Mouse (Mus musculus): ENCODE results near the gene Tktl1. TPM values are rescaled to one million over a fixed set of nuclear protein-coding genes. Genes with fewer than 3 reads are reported as not detected.

The Tktl1 gene
- polyA plus RNA-seq, 1 experiment, result not detected

- no peak for TF ChIP-seq CTCF (IDR thresholded peaks at IDR 0.05; ENCODE audit: control insufficient read depth, insufficient read depth, low read length)
- TF ChIP-seq POLR2A (IDR thresholded peaks at IDR 0.05; ENCODE audit: borderline replicate concordance, control insufficient read depth, low read depth, low read length), result no peak
- WGBS, result 89% methylated on average over 4 of the region's 4 CpGs
- no peak overlapping the region for H3K27ac ChIP-seq (ENCODE audit: control insufficient read depth, insufficient read depth, low read depth, low read length, poor library complexity)
- peaks cover 1% of the 10 kb centered on the region; the same call in 1 of the 2 replicates for H3K4me1 ChIP-seq (ENCODE audit: control insufficient read depth, insufficient read depth, low read length)
- H3K4me3 ChIP-seq (replicated peaks; ENCODE audit: control insufficient read depth, low read depth, low read length), result no peak overlapping the region
These were observed 63.3 kb downstream of the Tktl1 start for GRCm38 (mm10) chrX:74240332-74240731.

- peaks cover 1% of the 10 kb centered on the region; the same call in 1 of the 2 replicates for H3K4me1 ChIP-seq (ENCODE audit: control insufficient read depth, insufficient read depth, low read length)
- H3K4me3 ChIP-seq (replicated peaks; ENCODE audit: control insufficient read depth, low read depth, low read length), result peak overlapping the region; percentile 55
- 34% methylated on average over 2 of the region's 2 CpGs for WGBS
- peak overlapping the region; percentile 75 for H3K27ac ChIP-seq (ENCODE audit: control insufficient read depth, insufficient read depth, low read depth, low read length, poor library complexity)
- TF ChIP-seq POLR2A (IDR thresholded peaks at IDR 0.05; ENCODE audit: borderline replicate concordance, control insufficient read depth, low read depth, low read length), result no peak
- TF ChIP-seq CTCF (IDR thresholded peaks at IDR 0.05; ENCODE audit: control insufficient read depth, insufficient read depth, low read length), result no peak
These were observed 66.3 kb downstream of the Tktl1 start for GRCm38 (mm10) chrX:74243396-74243795.

DNA sequence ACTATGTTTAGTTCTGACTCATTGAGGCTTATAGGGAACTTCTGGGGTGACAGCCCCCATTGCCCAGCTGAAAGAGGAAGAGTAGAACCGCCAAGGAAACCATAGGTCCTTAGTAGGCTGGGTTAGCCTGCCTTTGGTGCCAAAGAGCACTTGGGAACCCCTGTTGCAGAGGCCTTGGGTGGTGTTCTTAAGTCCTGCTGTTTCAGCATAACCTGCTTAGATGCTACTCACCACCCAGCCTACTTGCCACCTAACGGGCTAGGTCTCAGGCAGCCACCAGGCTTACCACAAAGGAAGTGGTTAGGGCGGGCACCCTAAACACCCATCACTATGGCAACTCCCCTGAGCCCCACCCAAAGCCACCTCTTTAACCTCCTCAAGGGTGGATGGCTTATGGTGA is 66.7 kb downstream of the Tktl1 start:
- Histone ChIP-seq H3K4me3 (replicated peaks; ENCODE audit: control insufficient read depth, low read depth, low read length) (peak overlapping the region; percentile 55), H3K27ac (ENCODE audit: control insufficient read depth, insufficient read depth, low read depth, low read length, poor library complexity) (peak overlapping the region; percentile 75), H3K4me1 (ENCODE audit: control insufficient read depth, insufficient read depth, low read length) (peaks cover 1% of the 10 kb centered on the region; the same call in 1 of the 2 replicates)
- WGBS, result 17% methylated on average over 3 of the region's 3 CpGs
- no peak for TF ChIP-seq CTCF (IDR thresholded peaks at IDR 0.05; ENCODE audit: control insufficient read depth, insufficient read depth, low read length)
- no peak for TF ChIP-seq POLR2A (IDR thresholded peaks at IDR 0.05; ENCODE audit: borderline replicate concordance, control insufficient read depth, low read depth, low read length)

DNA sequence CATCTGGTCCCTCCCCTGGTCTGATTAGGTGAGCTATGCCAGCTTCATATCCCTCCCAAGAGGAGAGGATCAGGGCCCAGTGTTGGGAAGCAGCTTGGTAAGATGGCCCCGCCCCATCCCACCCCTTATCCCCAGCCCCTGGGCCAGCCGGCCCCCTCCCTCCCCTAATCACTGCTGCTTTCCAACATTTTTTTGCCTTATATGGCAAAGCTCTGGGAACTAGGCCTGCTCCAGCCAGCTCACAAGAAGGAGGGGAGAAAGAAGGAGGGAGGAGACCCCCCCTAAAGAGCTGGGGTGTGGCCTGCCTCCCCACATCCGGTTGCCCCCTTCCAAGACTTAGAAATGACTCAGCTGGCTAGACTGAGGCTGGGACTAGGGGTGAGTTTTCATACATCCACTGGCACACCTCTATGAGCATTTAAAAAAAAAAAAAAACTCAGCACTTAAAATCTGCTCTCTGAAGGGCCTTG is 67.6 kb downstream of the Tktl1 start:
- 15% methylated on average over 3 of the region's 3 CpGs for WGBS
- peak overlapping the region; percentile 36; the same call in 1 of the 2 replicates for H3K27ac ChIP-seq (ENCODE audit: control insufficient read depth, insufficient read depth, low read depth, low read length, poor library complexity)
- peaks cover 1% of the 10 kb centered on the region; the same call in 1 of the 2 replicates for H3K4me1 ChIP-seq (ENCODE audit: control insufficient read depth, insufficient read depth, low read length)
- H3K4me3 ChIP-seq (replicated peaks; ENCODE audit: control insufficient read depth, low read depth, low read length), result peak overlapping the region; percentile 61
- TF ChIP-seq CTCF (IDR thresholded peaks at IDR 0.05; ENCODE audit: control insufficient read depth, insufficient read depth, low read length) (no peak), POLR2A (IDR thresholded peaks at IDR 0.05; ENCODE audit: borderline replicate concordance, control insufficient read depth, low read depth, low read length) (no peak)

- peak overlapping the region; percentile 96 for H3K4me3 ChIP-seq (replicated peaks; ENCODE audit: control insufficient read depth, low read depth, low read length)
- TF ChIP-seq CTCF (IDR thresholded peaks at IDR 0.05; ENCODE audit: control insufficient read depth, insufficient read depth, low read length) (no peak), POLR2A (IDR thresholded peaks at IDR 0.05; ENCODE audit: borderline replicate concordance, control insufficient read depth, low read depth, low read length) (no peak)
- no peak overlapping the region for H3K27ac ChIP-seq (ENCODE audit: control insufficient read depth, insufficient read depth, low read depth, low read length, poor library complexity)
- peaks cover 1% of the 10 kb centered on the region; the same call in 1 of the 2 replicates for H3K4me1 ChIP-seq (ENCODE audit: control insufficient read depth, insufficient read depth, low read length)
- 15% methylated on average over 1 of the region's 1 CpGs for WGBS
These were observed 68.0 kb downstream of the Tktl1 start for GRCm38 (mm10) chrX:74245107-74245506.

- peak overlapping the region; percentile 85 for H3K27ac ChIP-seq (ENCODE audit: control insufficient read depth, insufficient read depth, low read depth, low read length, poor library complexity)
These were observed 68.6 kb downstream of the Tktl1 start for GRCm38 (mm10) chrX:74245687-74246086.

GRCm38 (mm10) chrX:74246213-74246681 is 69.2 kb downstream of the Tktl1 start:
- peak overlapping the region; percentile 96 for H3K4me3 ChIP-seq (replicated peaks; ENCODE audit: control insufficient read depth, low read depth, low read length)
- peak overlapping the region; percentile 85 for H3K27ac ChIP-seq (ENCODE audit: control insufficient read depth, insufficient read depth, low read depth, low read length, poor library complexity)
- peaks cover 1% of the 10 kb centered on the region; the same call in 1 of the 2 replicates for H3K4me1 ChIP-seq (ENCODE audit: control insufficient read depth, insufficient read depth, low read length)
- TF ChIP-seq POLR2A (IDR thresholded peaks at IDR 0.05; ENCODE audit: borderline replicate concordance, control insufficient read depth, low read depth, low read length) (peak; percentile 99), CTCF (IDR thresholded peaks at IDR 0.05; ENCODE audit: control insufficient read depth, insufficient read depth, low read length) (no peak)
- WGBS, result 7% methylated on average over 38 of the region's 38 CpGs

More at GRCm38 (mm10) chrX:74245687-74246086, 68.6 kb downstream of the Tktl1 start:
- H3K4me1 ChIP-seq (ENCODE audit: control insufficient read depth, insufficient read depth, low read length), result peaks cover 1% of the 10 kb centered on the region; the same call in 1 of the 2 replicates
- no peak for TF ChIP-seq CTCF (IDR thresholded peaks at IDR 0.05; ENCODE audit: control insufficient read depth, insufficient read depth, low read length)
- peak; percentile 45; the same call in 1 of the 2 replicates for TF ChIP-seq POLR2A (IDR thresholded peaks at IDR 0.05; ENCODE audit: borderline replicate concordance, control insufficient read depth, low read depth, low read length)
- H3K4me3 ChIP-seq (replicated peaks; ENCODE audit: control insufficient read depth, low read depth, low read length), result peak overlapping the region; percentile 96
- WGBS, result 13% methylated on average over 21 of the region's 21 CpGs

- WGBS, result 4% methylated on average over 15 of the region's 15 CpGs
- H3K27ac ChIP-seq (ENCODE audit: control insufficient read depth, insufficient read depth, low read depth, low read length, poor library complexity), result peak overlapping the region; percentile 75
- TF ChIP-seq CTCF (IDR thresholded peaks at IDR 0.05; ENCODE audit: control insufficient read depth, insufficient read depth, low read length) (no peak), POLR2A (IDR thresholded peaks at IDR 0.05; ENCODE audit: borderline replicate concordance, control insufficient read depth, low read depth, low read length) (no peak)
- peak overlapping the region; percentile 65 for H3K4me3 ChIP-seq (replicated peaks; ENCODE audit: control insufficient read depth, low read depth, low read length)
- peaks cover 1% of the 10 kb centered on the region; the same call in 1 of the 2 replicates for H3K4me1 ChIP-seq (ENCODE audit: control insufficient read depth, insufficient read depth, low read length)
These were observed 69.6 kb downstream of the Tktl1 start for GRCm38 (mm10) chrX:74246693-74247092.
